Mouse (Mus musculus) cerebellum, postnatal 14 days (tissue): ENCODE measurements around the gene Srsf2.
"Not testable (repeated sequence)": the region's sequence is repeated elsewhere in the genome, so short reads cannot be mapped to it uniquely, and the experiment has no call there.

Source experiments
- DNase-seq, 2 experiments: peaks; one replicate each; pipeline ENCODE4 v3.0.0; 2021; ENCODE audit warnings: mixed read lengths in 2 of 2

Gene Srsf2

GRCm38 (mm10) chr11:116826550-116827504 is 26.1 kb downstream of the Srsf2 start:
- DNase-seq: peak in 1 of 2 experiments; percentile 37

GRCm38 (mm10) chr11:116825230-116825629 is 27.7 kb downstream of the Srsf2 start:
- no peak for DNase-seq

GRCm38 (mm10) chr11:116823885-116824284 is 29.0 kb downstream of the Srsf2 start:
- DNase-seq: not testable (repeated sequence)

GRCm38 (mm10) chr11:116823255-116823654 is 29.6 kb downstream of the Srsf2 start:
- DNase-seq: no peak

GRCm38 (mm10) chr11:116822626-116823025 is 30.3 kb downstream of the Srsf2 start:
- DNase-seq: no peak

- no peak for DNase-seq
These were observed 30.7 kb downstream of the Srsf2 start for GRCm38 (mm10) chr11:116822215-116822614.

- DNase-seq: no peak
These were observed 31.6 kb downstream of the Srsf2 start for GRCm38 (mm10) chr11:116821057-116821940.

- DNase-seq: no peak
These were observed 32.8 kb downstream of the Srsf2 start for GRCm38 (mm10) chr11:116819932-116820593.

- DNase-seq: peak; percentile 45 to 53
These were observed 34.2 kb downstream of the Srsf2 start for GRCm38 (mm10) chr11:116818722-116819121.

GRCm38 (mm10) chr11:116817567-116817966 is 35.3 kb downstream of the Srsf2 start:
- DNase-seq: no peak

GRCm38 (mm10) chr11:116816769-116817168 is 36.1 kb downstream of the Srsf2 start:
- DNase-seq: no peak

GRCm38 (mm10) chr11:116814884-116815415 is 37.9 kb downstream of the Srsf2 start:
- peak; percentile 23 to 34 for DNase-seq

GRCm38 (mm10) chr11:116814076-116814883 is 38.6 kb downstream of the Srsf2 start:
- DNase-seq: peak; percentile 70 to 80

- DNase-seq: peak in 1 of 2 experiments; percentile 35
These were observed 39.3 kb downstream of the Srsf2 start for GRCm38 (mm10) chr11:116813610-116814009.

- peak; percentile 64 to 76 for DNase-seq
These were observed 39.9 kb downstream of the Srsf2 start for GRCm38 (mm10) chr11:116812793-116813529.

- DNase-seq: peak; percentile 89 to 93
These were observed 41.7 kb downstream of the Srsf2 start for GRCm38 (mm10) chr11:116810983-116811901.

- DNase-seq: peak; percentile 29 to 35
These were observed 42.4 kb downstream of the Srsf2 start for GRCm38 (mm10) chr11:116810528-116810927.

GRCm38 (mm10) chr11:116809520-116809919 is 43.4 kb downstream of the Srsf2 start:
- peak in 1 of 2 experiments; percentile 25 for DNase-seq

- DNase-seq: peak; percentile 33 to 63
These were observed 44.0 kb downstream of the Srsf2 start for GRCm38 (mm10) chr11:116808811-116809395.
